Mouse (Mus musculus) ES-E14 (cell line): ENCODE data around the gene Mcm7. TPM values are rescaled to one million over a fixed set of nuclear protein-coding genes. Genes with fewer than 3 reads are reported as not detected.

ENCODE experiments used
- DNase-seq: peaks from one replicate; pipeline ENCODE4 v3.0.0-alpha.2; 2013; ENCODE audit warnings: low read depth, low spot score
- H3K27ac ChIP-seq: 2 replicates; pipeline ENCODE4 v1.5.1; 2012; ENCODE audit warnings: low read depth, mild to moderate bottlenecking, low read length, moderate library complexity, mixed read lengths; ENCODE audit not compliant: poor library complexity, insufficient read depth, severe bottlenecking
- H3K36me3 ChIP-seq: 2 replicates; pipeline ENCODE4 v1.6.1; 2012; ENCODE audit warnings: mild to moderate bottlenecking, low read length, moderate library complexity, mixed read lengths; ENCODE audit not compliant: control insufficient read depth, poor library complexity, insufficient read depth, severe bottlenecking
- H3K4me1 ChIP-seq, 2 experiments: fragments of 150-350 bp in 1 of 2; sonication (generic) in 1 of 2; 2 replicates each; pipeline ENCODE4 v1.6.1; 2012; ENCODE audit warnings: low read length in 2 of 2, mild to moderate bottlenecking in 1 of 2, mixed read lengths in 1 of 2; ENCODE audit not compliant: control insufficient read depth in 2 of 2, insufficient read depth in 2 of 2, poor library complexity in 1 of 2
- H3K4me3 ChIP-seq, 2 experiments: fragments of 150-350 bp in 1 of 2; sonication (generic) in 1 of 2; 2 replicates each; pipeline ENCODE4 v1.5.1; 2012; ENCODE audit warnings: low read length in 2 of 2, low read depth in 1 of 2, mild to moderate bottlenecking in 1 of 2, mixed read lengths in 1 of 2; ENCODE audit not compliant: insufficient read depth in 1 of 2, poor library complexity in 1 of 2, severe bottlenecking in 1 of 2
- H3K9ac ChIP-seq: 2 replicates; pipeline ENCODE4 v1.6.1; 2012; ENCODE audit warnings: low read depth, mild to moderate bottlenecking, low read length, mixed read lengths; ENCODE audit not compliant: poor library complexity, insufficient read depth, severe bottlenecking
- H3K9me3 ChIP-seq: fragments of 150-350 bp; sonication (generic); 2 replicates; pipeline ENCODE4 v1.6.1; 2012; ENCODE audit warnings: low read depth, mild to moderate bottlenecking, low read length; ENCODE audit not compliant: control insufficient read depth, insufficient read depth
- CHD2 ChIP-seq: IDR thresholded peaks from 2 replicates; pipeline ENCODE4 v1.6.1; 2014; ENCODE audit warnings: mild to moderate bottlenecking, low read depth, low read length, inconsistent platforms
- HCFC1 ChIP-seq: IDR thresholded peaks from 2 replicates; pipeline ENCODE4 v1.6.1; 2012; ENCODE audit warnings: low read length, inconsistent platforms, borderline replicate concordance; ENCODE audit not compliant: insufficient read depth
- MAFK ChIP-seq: IDR thresholded peaks from 2 replicates; pipeline ENCODE4 v1.6.1; 2014; ENCODE audit warnings: mild to moderate bottlenecking, low read depth, low read length, inconsistent platforms; ENCODE audit not compliant: insufficient read depth
- ZC3H11A ChIP-seq: IDR thresholded peaks from 2 replicates; pipeline ENCODE4 v1.6.1; 2012; ENCODE audit warnings: low read depth, mild to moderate bottlenecking, inconsistent platforms, low read length, borderline replicate concordance
- ZNF384 ChIP-seq: IDR thresholded peaks from 2 replicates; pipeline ENCODE4 v1.6.1; 2012; ENCODE audit warnings: low read depth, low read length, inconsistent platforms
- in situ Hi-C, 2 experiments: fragments of 600-800 bp; cut with MboI; formaldehyde crosslinking; loops; one replicate each; pipeline ENCODE4 v1.15.1; 2025; ENCODE audit warnings: low sequenced_read_pairs in 2 of 2, inconsistent platforms in 1 of 2; ENCODE audit not compliant: unreplicated experiment in 2 of 2
- total RNA-seq: library from RNA; depleted of rRNA; stranded (reverse); fragments of 300-350 nt; gene quantifications from 2 replicates; pipeline ENCODE4 v1.2.3, GENCODE M21; 2012; rRNA removed

The Mcm7 gene
- total RNA-seq, 1 experiment, result 327 TPM

GRCm38 (mm10) chr5:138117199-138118015 lies 54.8 kb downstream of the Mcm7 start:
- in situ Hi-C loops, result no loop called here
- H3K4me1 ChIP-seq, result peaks cover 0 to 3% of the 10 kb centered on the region in 2 experiments; a peak in 1 of 4 replicates
- H3K27ac ChIP-seq, result peak overlapping the region; percentile 91
- peak overlapping the region; percentile 87 to 90 for H3K4me3 ChIP-seq
- peak; percentile 21 for DNase-seq
- no peak for TF ChIP-seq ZC3H11A
- no peak for TF ChIP-seq CHD2
- TF ChIP-seq HCFC1, result no peak; the same call in 1 of the 2 replicates
- no peak for TF ChIP-seq MAFK
- no peak for TF ChIP-seq ZNF384
- peak overlapping the region; percentile 88 for H3K9ac ChIP-seq
- peaks cover 2% of the 10 kb centered on the region; the same call in 1 of the 2 replicates for H3K36me3 ChIP-seq
- H3K9me3 ChIP-seq, result no peaks in the 10 kb centered on the region

- Histone ChIP-seq H3K4me1 (peaks cover 0 to 3% of the 10 kb centered on the region in 2 experiments; a peak in 1 of 4 replicates), H3K9me3 (no peaks in the 10 kb centered on the region), H3K36me3 (peaks cover 2% of the 10 kb centered on the region; the same call in 1 of the 2 replicates), H3K9ac (peak within 1 kb of the TSS; percentile 88), H3K4me3 (peak within 1 kb of the TSS; percentile 87 to 90), H3K27ac (peak within 1 kb of the TSS; percentile 91)
- in situ Hi-C loops, result no loop called here
- peak; percentile 84 for DNase-seq
- 0 out of 2 replicates have a peak, but pooled peaks have one; percentile 57 for TF ChIP-seq HCFC1
- no peak for TF ChIP-seq ZNF384
- 0 out of 2 replicates have a peak, but pooled peaks have one; percentile 44 for TF ChIP-seq MAFK
- no peak for TF ChIP-seq CHD2
- TF ChIP-seq ZC3H11A, result no peak
These were observed 55.7 kb downstream of the Mcm7 start, which contains the start of gene Zscan21 for GRCm38 (mm10) chr5:138116255-138117198. TSS of gene Zscan21 (plus strand) at chr5:138116903.

Other genes starting within 250 kb of the Mcm7 start
- 0.04 TPM in 1 of 2 replicates, not detected in the other for gene Gjc3, start 209.3 kb downstream of the Mcm7 start, total RNA-seq
- not detected in 2 replicates for gene Azgp1, start 190.9 kb downstream of the Mcm7 start, total RNA-seq
- gene Smok3a, start 151.2 kb downstream of the Mcm7 start, total RNA-seq, result not detected in 2 replicates
- not detected in 2 replicates for gene Smok3b, start 151.0 kb downstream of the Mcm7 start, total RNA-seq
- gene Smok3c, start 119.2 kb downstream of the Mcm7 start, total RNA-seq, result not detected in 2 replicates
- gene Zkscan1, start 87.3 kb downstream of the Mcm7 start, total RNA-seq, result 9.8 and 10.5 TPM in 2 replicates
- gene Zscan21, start 55.5 kb downstream of the Mcm7 start, total RNA-seq, result 12.2 and 15.5 TPM in 2 replicates
- gene Zfp113, start 16.7 kb downstream of the Mcm7 start, total RNA-seq, result 3.7 and 5.3 TPM in 2 replicates
- 98.6 and 122 TPM in 2 replicates for gene Cops6, start 11.4 kb downstream of the Mcm7 start, total RNA-seq
- 42.7 and 44.9 TPM in 2 replicates for gene Ap4m1, start 420 bp downstream of the Mcm7 start, total RNA-seq
- 59.3 and 81.1 TPM in 2 replicates for gene Taf6, start 15.0 kb upstream of the Mcm7 start, total RNA-seq
- gene Cnpy4, start 15.1 kb upstream of the Mcm7 start, total RNA-seq, result 43.5 and 59.5 TPM in 2 replicates
- gene Mblac1, start 21.9 kb upstream of the Mcm7 start, total RNA-seq, result 2.5 and 3.1 TPM in 2 replicates
- 0.09 TPM in 1 of 2 replicates, not detected in the other for gene Nxpe5, start 53.5 kb upstream of the Mcm7 start, total RNA-seq
- 87.2 and 87.3 TPM in 2 replicates for gene Lamtor4, start 83.1 kb upstream of the Mcm7 start, total RNA-seq
- gene BC037034, start 91.6 kb upstream of the Mcm7 start, total RNA-seq, result 13.7 and 16.2 TPM in 2 replicates
- gene Gal3st4, start 100.4 kb upstream of the Mcm7 start, total RNA-seq, result 0.58 and 0.94 TPM in 2 replicates
- not detected in 2 replicates for gene Gm43720, start 107.5 kb upstream of the Mcm7 start, total RNA-seq
- gene Gpc2, start 107.6 kb upstream of the Mcm7 start, total RNA-seq, result 14.9 and 20.2 TPM in 2 replicates
- gene Stag3, start 107.8 kb upstream of the Mcm7 start, total RNA-seq, result 101 and 108 TPM in 2 replicates
- gene Pvrig, start 169.5 kb upstream of the Mcm7 start, total RNA-seq, result 1.2 TPM in 2 replicates